Mouse (Mus musculus) brain, embryonic 18.5 days (tissue): Measurements from ENCODE around the gene Gm7271.

ENCODE experiments used
- DNase-seq: peaks from one replicate; pipeline ENCODE4 v3.0.0-alpha.2; 2012; ENCODE audit warnings: low read depth, low spot score

Gene Gm7271

DNA sequence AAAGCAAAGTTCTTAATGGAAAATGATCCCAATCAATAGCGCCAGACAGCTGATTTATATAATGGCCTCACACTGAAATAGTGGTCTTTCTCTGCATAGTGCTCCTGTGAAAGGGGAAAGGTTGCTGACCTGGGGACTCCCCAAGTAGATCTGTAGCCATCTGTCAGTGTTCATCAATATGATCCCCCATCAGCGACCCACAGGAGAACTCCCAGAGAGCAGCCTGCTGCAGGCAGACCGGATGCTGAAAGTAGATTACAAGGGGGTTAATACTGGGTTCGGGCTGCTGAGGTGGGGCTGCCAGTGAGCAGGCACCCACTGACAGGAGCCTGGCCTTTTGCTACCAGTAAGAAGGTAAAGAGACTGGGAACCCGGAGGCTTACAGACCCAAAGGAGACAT is at the start of gene Gm7271:
TSS of gene Gm7271 (plus strand) at position 230 of the 400 bp plus-strand sequence.
- no peak for DNase-seq

DNA sequence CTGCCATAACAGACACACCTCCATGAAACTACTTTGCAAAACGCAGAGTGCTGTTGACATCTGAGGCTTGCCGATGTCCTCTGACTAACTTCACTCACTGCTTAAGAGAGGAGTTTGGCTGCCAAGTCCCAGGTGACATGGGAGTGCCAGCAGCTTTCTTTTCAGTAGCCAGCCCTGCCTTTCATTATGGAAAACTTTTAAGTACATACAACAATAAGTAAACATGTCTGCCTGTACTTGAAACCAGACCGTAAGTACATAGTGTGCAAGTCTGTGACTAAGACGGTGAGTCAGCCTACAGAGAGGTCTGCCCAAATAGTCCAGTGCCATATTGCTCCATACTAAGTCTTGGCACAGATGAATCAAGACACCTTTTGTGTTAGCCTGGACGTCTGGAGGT is 46.7 kb upstream of the Gm7271 start:
- no peak for DNase-seq

DNA sequence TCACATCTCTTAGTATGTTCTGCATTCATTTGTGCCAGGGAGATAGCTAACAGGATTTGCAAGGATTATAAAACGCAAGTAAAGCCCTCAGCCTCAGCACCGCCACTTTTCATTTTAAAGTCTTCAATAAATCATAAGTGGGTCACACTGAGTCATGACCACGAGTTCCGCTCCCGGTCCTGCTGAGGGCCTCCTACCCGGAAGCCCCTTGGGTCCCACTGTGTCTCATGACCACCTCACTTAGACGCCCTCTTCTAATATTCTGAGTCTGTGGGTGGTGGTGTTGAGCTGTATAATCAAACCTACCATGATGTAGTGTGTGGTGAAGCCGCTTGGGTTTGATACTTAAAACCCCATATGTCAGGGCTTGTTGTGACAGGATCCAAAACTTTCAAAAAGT is 46.1 kb upstream of the Gm7271 start:
- no peak for DNase-seq

DNA sequence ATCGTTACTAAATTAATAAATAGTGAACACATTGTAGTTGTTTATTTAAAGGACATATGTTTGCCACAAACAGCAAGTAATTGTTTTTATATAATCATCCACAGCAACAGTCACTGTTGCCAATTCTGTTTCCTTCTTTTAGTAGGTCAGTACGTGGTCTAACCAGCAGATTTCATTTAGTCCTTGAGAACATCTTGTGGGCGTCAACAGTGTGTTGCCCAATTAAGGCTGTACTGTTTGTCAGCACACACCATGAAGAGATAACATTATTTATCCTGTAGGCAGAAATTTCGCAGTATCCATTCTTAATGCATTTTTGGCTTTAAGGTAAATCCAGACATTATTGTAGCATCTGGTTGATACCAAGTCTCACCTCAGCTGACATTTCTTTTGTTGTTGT is 42.4 kb upstream of the Gm7271 start:
- DNase-seq: no peak

DNA sequence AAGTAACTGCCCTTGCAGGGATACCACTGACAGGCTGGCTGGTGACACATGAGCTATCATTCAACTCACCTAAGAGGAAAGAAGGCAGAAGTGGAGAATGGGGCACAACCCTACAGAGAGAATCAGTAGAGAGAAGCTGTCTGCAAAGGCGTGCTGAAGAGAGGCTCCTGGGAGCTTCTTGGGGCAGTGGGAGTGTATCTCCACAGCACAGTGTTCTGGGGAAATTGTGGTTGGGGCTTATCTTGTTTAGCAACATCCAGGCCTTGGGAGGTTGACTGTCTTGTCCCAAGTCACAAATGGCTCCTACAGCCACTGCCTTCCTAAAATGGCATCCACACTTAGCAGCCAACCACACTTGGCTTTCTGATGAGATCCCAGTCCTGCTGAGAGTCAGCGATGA is 8.9 kb upstream of the Gm7271 start:
- no peak for DNase-seq

- DNase-seq: no peak
Observed at GRCm38 (mm10) chr5:76476873-76477272, 7.0 kb upstream of the Gm7271 start.

GRCm38 (mm10) chr5:76477764-76478163 is 6.1 kb upstream of the Gm7271 start:
- DNase-seq: no peak

DNA sequence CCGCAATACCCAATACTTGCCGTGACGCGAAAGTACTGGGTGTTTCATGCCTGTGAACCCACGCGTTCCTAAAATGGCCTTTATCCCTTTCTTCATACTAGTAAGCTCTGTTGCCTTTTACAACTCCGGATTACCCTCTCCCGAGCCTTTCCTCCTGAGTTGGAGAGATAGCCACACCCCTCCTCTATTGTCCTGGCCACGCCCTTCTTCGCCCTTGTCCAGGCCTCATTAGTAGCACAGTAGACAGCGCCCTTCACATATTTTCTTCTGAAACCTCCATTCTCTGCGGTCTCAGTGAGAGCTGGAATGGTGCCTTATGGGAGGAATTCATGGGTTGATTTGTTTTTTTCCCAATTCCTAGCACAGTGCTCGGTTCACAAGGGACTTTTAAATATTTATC is 11.3 kb downstream of the Gm7271 start:
- no peak for DNase-seq

- no peak for DNase-seq
Observed at GRCm38 (mm10) chr5:76522446-76522845, 38.6 kb downstream of the Gm7271 start.

- no peak for DNase-seq
Observed at GRCm38 (mm10) chr5:76524623-76525022, 40.8 kb downstream of the Gm7271 start.

DNA sequence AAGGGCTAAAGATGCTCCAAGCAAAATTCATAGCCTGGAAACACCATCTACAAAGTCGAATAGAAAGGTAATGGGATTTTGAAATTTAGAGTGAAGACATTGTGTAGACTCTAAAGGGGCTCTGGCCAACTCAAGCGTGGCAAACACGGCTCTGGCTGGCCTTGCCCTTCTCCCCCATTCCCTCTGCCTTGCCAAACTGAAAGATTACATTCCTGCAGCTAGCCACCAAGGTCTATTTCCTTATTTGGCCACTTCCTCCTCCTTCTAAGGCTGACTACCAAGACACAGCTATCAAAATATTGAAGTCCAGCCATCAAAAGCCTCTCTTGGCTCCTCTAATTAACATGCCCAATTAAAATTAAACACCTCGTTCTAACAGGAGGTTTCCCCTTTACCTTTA is 41.2 kb downstream of the Gm7271 start:
- no peak for DNase-seq

- no peak for DNase-seq
Observed at GRCm38 (mm10) chr5:76525829-76526228, 42.0 kb downstream of the Gm7271 start.

DNA sequence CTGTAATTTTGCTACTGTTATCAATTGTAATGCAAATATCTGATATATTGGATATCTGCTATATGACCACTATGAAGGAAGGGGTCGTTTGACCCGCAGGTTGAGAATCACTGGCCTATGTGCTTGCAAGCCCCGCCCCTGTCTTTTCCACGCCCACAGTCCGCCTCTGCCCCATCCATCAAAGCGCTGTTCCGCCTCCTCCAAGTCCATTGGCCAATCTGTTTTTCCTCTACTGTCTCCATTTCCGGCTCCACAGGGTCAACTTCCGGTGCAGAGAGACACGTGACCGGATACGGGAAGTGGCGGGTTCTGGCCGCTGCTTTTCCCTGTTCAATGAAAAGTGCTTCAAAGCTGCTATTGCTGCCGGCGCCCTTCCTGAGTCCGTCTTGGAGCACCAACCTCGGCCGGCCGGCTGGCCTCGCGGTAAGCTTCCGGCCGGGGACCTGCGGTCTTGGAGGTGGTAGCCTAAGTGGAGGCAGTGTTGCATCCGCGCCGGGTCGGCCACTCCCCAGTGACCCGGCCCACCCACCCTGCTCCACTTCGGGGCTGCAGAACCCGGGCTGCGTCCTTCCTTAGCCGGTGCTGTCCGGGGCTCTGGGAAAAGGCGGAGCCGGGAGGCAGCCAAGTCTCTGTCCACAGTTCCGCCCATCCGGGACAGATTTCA is 45.3 kb downstream of the Gm7271 start, which contains the start of gene Exoc1:
TSS of gene Exoc1 (plus strand) at position 272 of the 664 bp plus-strand sequence.
- peak; percentile 92 for DNase-seq

DNA sequence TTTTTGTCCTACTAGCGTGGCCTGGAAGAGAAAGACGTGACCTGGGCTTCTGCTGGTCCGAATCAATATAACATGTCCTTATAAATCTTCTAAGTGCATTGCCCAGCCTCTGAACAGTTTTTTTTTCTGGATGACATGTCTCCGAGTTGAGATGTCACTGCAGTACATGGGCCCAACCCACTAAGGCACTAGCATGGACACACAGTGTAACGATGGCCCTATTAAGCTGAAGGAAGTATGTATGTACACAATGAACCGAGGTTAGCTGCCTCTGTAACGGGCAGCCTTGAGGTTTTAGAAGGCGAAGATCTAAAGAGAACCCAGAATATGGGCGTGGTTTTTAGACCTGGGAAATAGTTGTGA is 45.8 kb downstream of the Gm7271 start:
- DNase-seq: no peak

GRCm38 (mm10) chr5:76533186-76533585 is 49.3 kb downstream of the Gm7271 start:
- DNase-seq: no peak

DNA sequence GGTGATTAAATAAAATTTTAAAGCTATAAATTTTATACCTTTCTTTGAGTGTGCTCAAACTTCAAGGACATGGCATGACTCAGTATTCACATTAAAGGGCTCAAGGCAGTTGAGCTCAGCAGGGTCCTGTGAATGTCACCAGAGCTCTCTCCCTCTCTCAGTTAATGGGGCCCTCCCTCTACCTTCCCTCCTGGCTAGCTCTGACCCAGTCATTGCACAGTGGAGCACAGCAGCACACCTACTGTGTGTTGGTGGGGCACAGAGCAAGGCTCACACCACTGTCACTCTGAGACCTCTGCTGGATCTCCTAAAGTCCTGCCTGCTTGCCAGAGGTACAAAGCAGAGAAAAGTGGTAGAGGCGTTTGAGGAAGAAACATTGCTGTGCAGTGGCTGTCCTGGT is 52.4 kb downstream of the Gm7271 start:
- DNase-seq: no peak

DNA sequence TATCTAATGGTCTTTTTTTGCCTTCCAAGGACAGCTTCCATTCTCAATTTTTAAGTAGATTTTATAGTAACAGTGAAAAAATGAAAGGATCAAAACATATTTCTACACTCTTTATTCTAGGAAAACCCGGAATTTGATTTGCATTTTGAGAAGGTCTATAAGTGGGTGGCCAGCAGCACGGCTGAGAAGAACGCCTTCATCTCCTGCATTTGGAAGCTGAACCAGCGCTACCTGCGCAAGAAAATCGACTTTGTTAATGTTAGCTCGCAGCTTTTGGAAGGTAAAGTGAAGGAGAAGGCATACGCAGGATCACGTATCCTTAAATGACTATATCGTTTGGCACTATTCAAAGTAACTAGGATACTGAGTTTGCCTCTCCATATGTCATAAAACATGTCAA is 53.7 kb downstream of the Gm7271 start:
- no peak for DNase-seq

DNA sequence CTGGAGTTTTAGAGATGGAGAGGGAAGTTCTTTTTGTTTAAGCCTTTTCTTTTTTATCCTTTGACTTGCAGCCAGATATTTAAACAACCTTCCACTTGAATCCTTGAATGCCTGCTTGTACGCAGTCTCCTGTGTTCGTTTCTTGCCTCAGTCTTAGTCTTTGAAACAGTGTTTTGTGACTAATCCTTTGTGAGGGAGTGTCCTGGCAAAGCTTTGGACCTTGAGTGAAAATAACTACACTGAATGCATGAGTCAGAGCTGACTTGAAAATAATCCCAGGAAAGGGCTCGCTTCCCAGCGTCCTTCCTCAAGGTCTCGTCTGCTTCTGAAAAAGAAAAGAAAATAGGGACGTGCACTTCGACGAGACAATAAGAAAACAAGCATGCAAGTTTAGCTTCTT is 56.3 kb downstream of the Gm7271 start:
- DNase-seq: no peak

GRCm38 (mm10) chr5:76540842-76541241 is 57.0 kb downstream of the Gm7271 start:
- DNase-seq: no peak

DNA sequence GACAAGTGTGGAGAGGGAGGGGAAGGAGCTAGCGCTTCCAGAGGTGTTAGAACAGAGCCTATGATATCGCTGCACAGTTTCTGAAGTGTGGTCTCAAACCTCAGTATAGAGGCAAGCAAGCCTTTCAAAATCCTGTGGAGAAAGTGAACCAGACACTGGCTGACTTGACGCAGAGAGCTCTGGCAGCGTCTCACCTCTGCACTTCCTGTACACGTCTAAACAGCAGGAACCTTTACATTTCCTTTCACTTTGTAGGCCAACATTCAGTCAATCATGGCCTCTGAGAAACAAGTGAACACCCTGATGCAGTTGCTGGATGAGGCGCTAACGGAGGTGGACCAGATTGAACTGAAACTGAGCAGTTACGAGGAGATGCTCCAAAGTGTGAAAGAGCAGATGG is 59.4 kb downstream of the Gm7271 start:
- DNase-seq: no peak

DNA sequence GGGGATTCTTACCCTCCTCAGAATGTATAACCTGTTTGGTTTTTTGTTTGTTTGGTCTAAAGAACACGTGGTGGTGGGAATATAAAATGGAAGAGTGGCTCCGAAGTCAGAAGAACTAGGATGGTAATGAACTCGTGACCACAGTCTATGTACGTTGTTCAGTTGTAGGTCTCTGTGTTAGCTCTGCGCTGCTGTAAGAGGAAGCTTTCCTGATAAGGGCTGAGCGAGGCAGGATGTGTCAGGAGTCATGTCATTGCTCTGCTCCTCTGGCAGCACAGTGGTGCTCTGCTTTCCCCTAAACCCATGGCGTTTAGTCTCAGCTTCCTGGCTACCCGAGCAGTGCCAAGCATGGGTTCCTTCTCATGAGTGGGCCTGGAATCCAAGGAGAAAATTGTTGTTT is 66.6 kb downstream of the Gm7271 start:
- no peak for DNase-seq

- DNase-seq: no peak
Observed at GRCm38 (mm10) chr5:76565321-76565720, 81.5 kb downstream of the Gm7271 start.
